Mouse (Mus musculus): ENCODE data around the gene Wdr53. TPM values are rescaled to one million over a fixed set of nuclear protein-coding genes. Genes with fewer than 3 reads are reported as not detected.
A peak's percentile ranks its signal among the peaks of the same experiment; 100 is the strongest.
"Not testable (repeated sequence)": the region's sequence is repeated elsewhere in the genome, so short reads cannot be mapped to it uniquely, and the experiment has no call there.

Gene Wdr53
- total RNA-seq, 1 experiment from 2014 or later: 12.4 TPM

DNA sequence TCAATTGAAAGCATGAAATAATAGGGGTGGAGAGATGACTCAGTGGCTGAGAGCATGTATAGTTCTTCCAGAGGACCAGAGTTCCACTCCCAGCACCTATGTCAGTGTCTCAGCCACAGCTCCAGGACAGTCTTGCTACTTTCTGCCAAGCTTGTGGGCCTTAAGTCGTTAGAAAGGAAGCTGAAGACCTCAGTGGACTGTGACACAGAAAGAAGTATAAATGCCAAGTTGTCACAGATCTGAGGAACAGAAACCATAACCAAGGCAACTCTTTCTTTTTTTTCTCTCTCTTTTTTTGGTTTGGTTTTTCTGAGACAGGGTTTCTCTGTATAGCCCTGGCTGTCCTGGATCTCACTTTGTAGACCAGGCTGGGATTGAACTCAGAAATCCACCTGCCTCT, 28.8 kb downstream of the Wdr53 start:
- ATAC-seq (replicated peaks; ENCODE audit: insufficient number of reproducible peaks, low FRiP score, low TSS enrichment, poor library complexity, severe bottlenecking): no peak

DNA sequence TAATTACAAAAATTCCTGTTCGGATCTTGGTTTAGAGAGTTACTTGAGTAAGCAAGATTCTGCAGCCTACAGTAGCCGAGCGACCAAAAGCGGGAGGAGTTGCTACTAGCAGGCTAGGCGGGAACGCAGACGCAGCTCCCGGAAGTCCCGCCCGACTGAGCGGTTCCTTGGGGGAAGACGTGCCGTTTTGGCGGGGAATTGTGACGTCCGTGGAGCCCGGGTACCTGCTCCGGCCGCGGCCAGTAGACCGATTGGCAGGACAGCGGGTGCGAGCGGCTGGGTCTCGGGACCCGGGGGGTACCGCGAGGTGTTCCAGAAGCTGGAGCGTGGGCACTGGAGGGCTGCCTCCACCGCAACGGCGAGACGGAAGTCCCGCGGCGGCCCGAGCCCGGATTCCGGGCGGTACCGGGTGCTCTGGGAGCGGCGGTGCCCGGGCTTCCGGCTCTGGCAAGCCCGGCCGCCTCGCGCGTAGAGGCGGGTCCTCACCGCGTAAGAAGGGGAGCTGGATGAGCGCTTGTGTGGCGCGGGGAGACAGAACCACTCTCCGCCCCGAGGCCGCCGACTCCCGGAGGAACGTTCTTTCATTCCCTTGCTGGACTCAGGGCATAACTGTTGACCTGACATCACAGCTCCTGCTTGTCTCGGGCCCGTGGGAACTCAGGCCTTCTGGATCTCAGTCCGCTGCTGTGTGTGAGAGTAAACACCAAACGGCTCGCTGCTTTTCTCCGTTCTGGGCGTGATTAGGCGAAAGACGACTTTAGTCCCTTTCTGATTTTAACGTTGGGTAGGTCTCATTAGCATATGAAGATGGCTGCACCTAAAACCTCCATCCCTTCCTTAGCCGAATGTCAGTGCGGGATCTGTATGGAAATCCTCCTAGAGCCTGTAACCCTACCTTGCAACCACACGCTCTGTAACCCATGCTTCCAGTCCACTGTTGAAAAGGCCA, 30.6 kb downstream of the Wdr53 start, which contains the start of gene Rnf168:
TSS of gene Rnf168 (plus strand) at position 152 of the 949 bp plus-strand sequence.
- ATAC-seq (replicated peaks; ENCODE audit: insufficient number of reproducible peaks, low FRiP score, low TSS enrichment, poor library complexity, severe bottlenecking): peak; percentile 90

DNA sequence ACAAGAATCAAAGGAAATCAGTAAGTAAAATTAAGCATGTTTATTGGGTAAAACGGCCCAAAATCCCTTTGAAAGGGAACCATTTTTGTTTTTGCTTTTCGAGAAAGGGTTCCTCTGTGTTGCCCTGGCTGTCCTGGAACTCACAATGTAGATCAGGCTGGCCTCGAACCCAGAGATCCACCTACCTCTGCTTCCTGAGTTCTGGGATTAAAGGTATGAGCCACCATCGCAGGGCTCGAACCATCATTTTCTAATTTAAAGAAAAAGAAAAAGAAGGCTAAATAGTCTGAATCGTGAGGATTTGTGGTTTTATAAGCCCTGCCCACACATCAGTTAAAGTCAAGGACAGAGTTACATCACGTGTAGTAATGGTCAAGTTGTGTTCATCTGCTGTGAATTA, 31.4 kb downstream of the Wdr53 start:
- no peak for ATAC-seq (replicated peaks; ENCODE audit: insufficient number of reproducible peaks, low FRiP score, low TSS enrichment, poor library complexity, severe bottlenecking)

DNA sequence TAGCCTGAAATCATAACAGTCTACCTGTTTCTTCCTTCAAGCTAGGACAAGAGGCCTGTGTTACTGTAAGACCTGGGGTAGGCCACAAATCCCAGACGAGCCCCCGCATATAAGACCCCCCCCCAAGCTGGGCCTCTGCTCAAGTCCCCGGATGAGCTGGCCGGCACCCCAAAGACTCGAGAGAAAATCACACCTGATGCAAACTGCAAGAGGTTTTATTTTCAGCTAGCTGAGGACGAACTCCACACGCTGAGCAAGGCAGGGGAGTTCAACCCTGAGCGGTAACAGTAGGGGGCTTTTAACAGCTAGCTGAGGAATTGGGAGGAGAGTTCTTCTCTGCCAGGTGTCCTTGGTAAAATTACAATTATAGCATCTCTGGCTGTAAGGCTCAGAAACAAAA, 33.2 kb downstream of the Wdr53 start:
- ATAC-seq (replicated peaks; ENCODE audit: insufficient number of reproducible peaks, low FRiP score, low TSS enrichment, poor library complexity, severe bottlenecking): no peak

DNA sequence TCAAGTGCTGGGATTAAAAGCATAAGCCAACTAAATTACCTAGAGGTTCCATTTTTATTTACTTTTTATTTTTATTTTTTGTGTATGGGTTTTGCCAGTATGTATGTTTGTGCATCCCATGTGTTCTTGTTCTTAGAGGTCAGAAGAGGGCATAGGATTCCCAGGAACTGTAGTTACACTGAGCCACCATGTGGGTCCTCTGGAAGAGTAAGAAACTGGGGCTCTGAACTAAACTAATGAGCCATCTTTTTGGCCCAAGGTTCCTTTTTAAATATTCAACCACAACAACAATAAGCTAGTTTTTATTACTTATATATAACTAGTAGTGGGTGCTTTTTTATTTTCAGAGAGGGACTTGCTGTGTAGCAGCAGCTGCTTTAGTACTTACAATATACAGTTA, 35.6 kb downstream of the Wdr53 start:
- no peak for ATAC-seq (replicated peaks; ENCODE audit: insufficient number of reproducible peaks, low FRiP score, low TSS enrichment, poor library complexity, severe bottlenecking)

DNA sequence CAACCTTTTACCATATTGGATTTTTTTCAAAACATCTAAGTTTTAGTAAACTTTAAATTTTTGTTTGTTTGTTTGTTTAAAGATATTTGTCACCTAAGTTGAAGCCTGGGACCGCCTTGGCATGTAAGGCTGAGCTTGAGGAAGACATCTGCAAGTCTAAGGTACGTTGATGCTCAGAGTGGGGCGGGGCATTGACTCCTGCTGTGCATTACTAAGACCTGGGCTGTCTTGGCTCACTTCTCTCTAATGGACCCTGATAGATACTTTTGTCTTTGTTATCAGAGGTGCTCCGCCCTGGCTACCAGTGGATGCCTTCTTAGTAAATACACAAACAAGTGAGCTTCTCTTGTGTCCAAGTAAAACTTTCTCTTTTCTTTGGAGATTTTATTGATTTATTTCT, 44.8 kb downstream of the Wdr53 start:
- no peak for ATAC-seq (replicated peaks; ENCODE audit: insufficient number of reproducible peaks, low FRiP score, low TSS enrichment, poor library complexity, severe bottlenecking)

DNA sequence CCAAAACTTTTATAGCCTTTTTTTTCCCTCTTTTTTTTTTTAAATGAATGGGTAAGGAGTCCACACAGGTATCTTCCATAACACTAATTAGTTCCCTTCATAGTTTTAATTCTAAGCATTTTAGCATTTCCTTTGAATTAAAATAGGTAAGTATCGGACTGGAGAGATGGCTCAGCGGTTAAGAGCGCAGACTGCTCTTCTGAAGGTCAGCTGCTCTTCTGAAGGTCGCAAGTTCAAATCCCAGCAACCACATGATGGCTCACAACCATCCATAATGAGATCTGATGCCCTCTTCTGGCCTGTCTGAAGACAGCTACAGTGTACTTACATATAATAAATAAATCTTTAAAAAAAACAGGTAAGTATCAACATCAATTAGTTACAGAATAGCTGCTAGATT, 52.6 kb downstream of the Wdr53 start:
- ATAC-seq (replicated peaks; ENCODE audit: insufficient number of reproducible peaks, low FRiP score, low TSS enrichment, poor library complexity, severe bottlenecking): not testable (repeated sequence)

DNA sequence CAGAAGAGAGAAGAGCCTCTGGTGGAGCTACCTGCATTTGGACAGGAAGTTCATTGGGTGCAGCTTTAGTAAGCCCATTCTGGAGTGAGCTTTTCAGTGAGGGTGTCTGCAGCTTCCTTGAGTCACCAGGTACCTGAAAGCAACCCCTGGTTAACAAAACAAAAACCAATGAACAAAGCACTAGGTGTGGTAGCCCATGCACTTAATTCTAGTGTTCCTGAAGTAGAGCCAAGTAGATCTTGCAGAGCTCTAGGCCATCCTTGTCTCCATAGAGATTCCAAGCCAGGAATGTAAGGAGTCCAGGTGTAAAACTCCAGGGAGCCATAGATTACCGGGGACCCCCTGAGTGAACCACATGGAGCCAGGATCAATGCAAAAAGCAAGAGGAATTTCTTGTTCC, 56.0 kb downstream of the Wdr53 start:
- ATAC-seq (replicated peaks; ENCODE audit: insufficient number of reproducible peaks, low FRiP score, low TSS enrichment, poor library complexity, severe bottlenecking): no peak

DNA sequence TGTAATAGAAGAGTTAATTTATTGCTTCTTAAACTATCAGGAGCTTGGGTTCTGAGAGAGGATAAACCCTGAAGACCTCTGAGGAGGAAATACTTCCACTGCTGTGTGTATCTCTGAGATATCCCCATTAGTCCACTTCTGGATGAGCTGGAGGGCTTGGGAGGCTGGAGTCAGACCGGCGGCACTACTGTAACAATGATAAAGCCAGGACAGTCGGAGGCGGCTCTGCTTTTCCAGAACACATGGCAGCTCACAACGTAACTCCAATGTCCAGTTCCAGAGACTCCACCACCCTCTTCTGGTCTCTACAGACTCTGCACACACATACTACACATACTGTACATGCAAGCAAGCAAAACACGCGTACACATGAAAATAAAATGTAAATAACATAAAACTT, 56.9 kb downstream of the Wdr53 start:
- ATAC-seq (replicated peaks; ENCODE audit: insufficient number of reproducible peaks, low FRiP score, low TSS enrichment, poor library complexity, severe bottlenecking): no peak

Other genes with a start within 250 kb of the Wdr53 start
- gene Senp5, start 243.9 kb upstream of the Wdr53 start, total RNA-seq (2017): 11.9 to 24.6 TPM (median 17.9 TPM) in 3 replicates
- gene Pak2, start 167.9 kb upstream of the Wdr53 start, total RNA-seq (2017): 73.5 to 104 TPM (median 79.7 TPM) in 3 replicates
- 47.5 to 86.8 TPM (median 70.6 TPM) in 3 replicates for gene Pigx, start 147.5 kb upstream of the Wdr53 start, total RNA-seq (2017)
- gene Cep19, start 147.4 kb upstream of the Wdr53 start, total RNA-seq (2017): 11.1 to 15.4 TPM (median 12.7 TPM) in 3 replicates
- 151 to 182 TPM (median 158 TPM) in 3 replicates for gene Nrros, start 81.6 kb upstream of the Wdr53 start, total RNA-seq (2017)
- gene Bex6, start 67.4 kb upstream of the Wdr53 start, total RNA-seq (2017): 0.87 to 1.3 TPM in 2 of 3 replicates, not detected in the other
- gene Fbxo45, start 69 bp upstream of the Wdr53 start, total RNA-seq (2017): 11.4 to 17.4 TPM (median 14.1 TPM) in 3 replicates
- gene Smco1, start 24.2 kb downstream of the Wdr53 start, total RNA-seq (2017): not detected in 3 replicates
- 25.0 to 33.0 TPM (median 27.0 TPM) in 3 replicates for gene Rnf168, start 30.2 kb downstream of the Wdr53 start, total RNA-seq (2017)
- gene Ubxn7, start 85.0 kb downstream of the Wdr53 start, total RNA-seq (2017): 34.8 to 52.2 TPM (median 41.0 TPM) in 3 replicates
- gene Tm4sf19, start 153.3 kb downstream of the Wdr53 start, total RNA-seq (2017): not detected in 3 replicates
- 5.4 to 18.0 TPM (median 16.4 TPM) in 3 replicates for gene Tctex1d2, start 172.5 kb downstream of the Wdr53 start, total RNA-seq (2017)
- gene Pcyt1a, start 183.7 kb downstream of the Wdr53 start, total RNA-seq (2017): 58.4 to 78.2 TPM (median 76.1 TPM) in 3 replicates
- 0.48 to 0.49 TPM in 2 of 3 replicates, not detected in the other for gene Slc51a, start 240.7 kb downstream of the Wdr53 start, total RNA-seq (2017)
- not detected in 3 replicates for gene Zdhhc19, start 249.0 kb downstream of the Wdr53 start, total RNA-seq (2017)

Data from monocyte, adult 5-6 weeks (primary cell).